Mouse (Mus musculus): Measurements from ENCODE around the gene Supt20. TPM values are rescaled to one million over a fixed set of nuclear protein-coding genes. Genes with fewer than 3 reads are reported as not detected.

Supt20 gene
- total and polyA plus RNA-seq, 3 experiments, result 31.6 to 66.6 TPM; not detected in 1

GRCm38 (mm10) chr3:54734411-54735246 is 42.0 kb downstream of the Supt20 start (continued):
- no peak for TF ChIP-seq POLR2AphosphoS5 (IDR thresholded peaks at IDR 0.05; ENCODE audit: borderline replicate concordance, low read depth, low read length)
- peak; percentile 65 for TF ChIP-seq ELF1 (IDR thresholded peaks at IDR 0.05; ENCODE audit: low read depth, low read length)
- TF ChIP-seq GATA1 (IDR thresholded peaks at IDR 0.05; ENCODE audit: low read depth, low read length), result no peak
- TF ChIP-seq MAZ (IDR thresholded peaks at IDR 0.05; ENCODE audit: low read depth, low read length), result no peak

DNA sequence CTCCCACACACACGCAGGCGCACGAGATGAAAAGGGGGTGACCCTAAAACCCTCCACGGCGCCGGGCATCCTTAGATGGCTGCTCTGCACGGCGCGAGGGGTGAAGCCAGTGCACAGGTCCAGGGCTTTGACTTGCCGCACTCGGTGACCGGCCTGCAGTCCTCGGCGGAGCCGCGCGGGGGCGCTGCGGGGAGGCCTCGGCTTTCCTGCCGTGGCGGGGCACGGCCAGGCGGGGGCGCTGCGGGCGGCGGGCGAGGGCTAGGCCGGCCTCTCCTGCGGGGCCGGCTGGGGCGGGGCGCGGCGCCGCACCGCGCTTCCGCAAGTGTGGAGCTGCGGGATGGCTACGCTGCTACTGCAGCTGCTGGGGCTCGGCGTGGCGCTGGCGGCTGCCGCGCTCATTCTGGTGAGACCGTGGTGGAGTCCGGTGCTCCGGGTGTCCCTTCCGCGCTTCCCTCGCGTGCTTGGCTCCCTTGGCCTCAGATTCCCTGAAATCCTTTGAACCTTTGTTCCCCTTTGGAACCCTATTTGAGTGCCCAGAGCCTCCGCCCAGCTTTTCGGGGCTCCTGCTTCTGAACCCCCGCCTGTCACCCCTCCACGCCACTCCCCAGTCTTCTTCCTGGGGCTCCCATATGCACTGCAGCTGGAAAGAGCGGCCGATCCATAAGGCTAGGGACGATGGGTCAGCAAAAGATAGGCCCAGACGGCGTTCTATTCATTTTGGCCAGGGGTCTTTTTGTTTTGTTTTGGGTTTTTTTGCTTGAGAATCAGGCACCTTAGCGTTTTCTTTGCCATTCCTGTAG is 42.8 kb downstream of the Supt20 start, which contains the start of the genes Exosc8 and Alg5:
TSS of gene Exosc8 (minus strand) at position 147 of the 800 bp plus-strand sequence.
TSS of gene Alg5 (plus strand) at position 293 of the 800 bp plus-strand sequence.
- Histone ChIP-seq H3K27me3 (ENCODE audit: control insufficient read depth in 1 of 2, insufficient read depth in 2 of 2, low read length in 2 of 2) (no peaks in the 10 kb centered on the region), H3K9me3 (replicated peaks; ENCODE audit: insufficient read depth, low read length) (no peaks in the 10 kb centered on the region), H3K27ac (ENCODE audit: control insufficient read depth, low read depth, low read length) (peak within 1 kb of the TSS; percentile 97), H3K4me1 (ENCODE audit: control insufficient read depth in 1 of 2, insufficient read depth in 2 of 2, low read length in 2 of 2) (peaks cover 11 to 14% of the 10 kb centered on the region in 2 experiments), H3K36me3 (ENCODE audit: control insufficient read depth in 1 of 2, insufficient read depth in 2 of 2, low read length in 2 of 2) (peaks cover 23 to 34% of the 10 kb centered on the region in 2 experiments), H3K4me3 (ENCODE audit: control insufficient read depth in 1 of 2, insufficient read depth in 1 of 2, low read depth in 2 of 2, low read length in 2 of 2) (peak within 1 kb of the TSS; percentile 88 to 99), H3K9ac (ENCODE audit: control insufficient read depth, low read depth, low read length, poor library complexity, severe bottlenecking) (peak within 1 kb of the TSS; percentile 97), H3K79me2 (ENCODE audit: control insufficient read depth, insufficient read depth, low read length, poor library complexity) (peaks cover 36% of the 10 kb centered on the region)
- TF ChIP-seq HCFC1 (IDR thresholded peaks at IDR 0.05; ENCODE audit: low read depth, low read length) (peak; percentile 64), MAFK (IDR thresholded peaks at IDR 0.05; ENCODE audit: borderline replicate concordance, low read depth, low read length) (no peak), ZMIZ1 (IDR thresholded peaks at IDR 0.05; ENCODE audit: low read depth, low read length) (peak; percentile 20; the same call in 1 of the 2 replicates), ZKSCAN1 (IDR thresholded peaks at IDR 0.05; ENCODE audit: low read depth, low read length) (no peak), SIN3A (IDR thresholded peaks at IDR 0.05; ENCODE audit: low read length) (peak; percentile 9; the same call in 1 of the 2 replicates), EP300 (IDR thresholded peaks at IDR 0.05; ENCODE audit: low read depth in 1 of 2, low read length in 2 of 2) (peak in 1 of 2 experiments; percentile 31; a peak in 1 of 4 replicates), POLR2A (IDR thresholded peaks at IDR 0.05; ENCODE audit: control insufficient read depth in 1 of 2, insufficient read depth in 1 of 2, low read depth in 1 of 2, low read length in 2 of 2, poor library complexity in 1 of 2) (peak; percentile 70 to 74), KAT2A (conservative IDR thresholded peaks at IDR 0.05; ENCODE audit: low read depth, low read length) (no peak; the same call in 1 of the 2 replicates), MYB (IDR thresholded peaks at IDR 0.05; ENCODE audit: low read depth, low read length) (0 out of 2 replicates have a peak, but pooled peaks have one; percentile 8), GATA1 (IDR thresholded peaks at IDR 0.05; ENCODE audit: low read depth, low read length) (no peak), BHLHE40 (IDR thresholded peaks at IDR 0.05; ENCODE audit: borderline replicate concordance, low read depth, low read length) (peak; percentile 41; the same call in 1 of the 2 replicates), RAD21 (IDR thresholded peaks at IDR 0.05; ENCODE audit: low read depth, low read length) (peak; percentile 14), TCF12 (IDR thresholded peaks at IDR 0.05; ENCODE audit: low read depth, low read length) (no peak; the same call in 1 of the 2 replicates), MAX (IDR thresholded peaks at IDR 0.05; ENCODE audit: low read length) (0 out of 2 replicates have a peak, but pooled peaks have one; percentile 47), ZNF384 (IDR thresholded peaks at IDR 0.05; ENCODE audit: low read depth, low read length) (peak; percentile 33; the same call in 1 of the 2 replicates), CHD1 (IDR thresholded peaks at IDR 0.05; ENCODE audit: low read depth, low read length) (peak; percentile 67; the same call in 1 of the 2 replicates), SMC3 (IDR thresholded peaks at IDR 0.05; ENCODE audit: low read depth, low read length) (peak; percentile 43), ELF1 (IDR thresholded peaks at IDR 0.05; ENCODE audit: low read depth, low read length) (peak; percentile 73), CTCF (IDR thresholded peaks at IDR 0.05 in 2 of 3, conservative IDR thresholded peaks at IDR 0.05 in 1 of 3; ENCODE audit: control insufficient read depth in 1 of 3, insufficient read depth in 1 of 3, low read depth in 2 of 3, low read length in 3 of 3, poor library complexity in 1 of 3, severe bottlenecking in 1 of 3) (peak in 2 of 3 experiments; percentile 69 to 100; a peak in 5 of 6 replicates), NELFE (IDR thresholded peaks at IDR 0.05; ENCODE audit: low read depth, low read length) (peak; percentile 75), ZC3H11A (IDR thresholded peaks at IDR 0.05; ENCODE audit: low read depth, low read length) (no peak), ETS1 (IDR thresholded peaks at IDR 0.05; ENCODE audit: low read depth, low read length) (no peak), TBP (IDR thresholded peaks at IDR 0.05; ENCODE audit: low read depth, low read length) (0 out of 2 replicates have a peak, but pooled peaks have one; percentile 0), USF2 (IDR thresholded peaks at IDR 0.05; ENCODE audit: borderline replicate concordance in 1 of 2, insufficient read depth in 1 of 2, low read depth in 1 of 2, low read length in 2 of 2) (no peak)
- DNase-seq (ENCODE audit: low read depth, low spot score), result peak; percentile 81
